Mouse (Mus musculus): ENCODE measurements around the gene S100a13. TPM values are rescaled to one million over a fixed set of nuclear protein-coding genes. Genes with fewer than 3 reads are reported as not detected.

The S100a13 gene
- polyA plus RNA-seq, 1 experiment = 96.7 TPM

DNA sequence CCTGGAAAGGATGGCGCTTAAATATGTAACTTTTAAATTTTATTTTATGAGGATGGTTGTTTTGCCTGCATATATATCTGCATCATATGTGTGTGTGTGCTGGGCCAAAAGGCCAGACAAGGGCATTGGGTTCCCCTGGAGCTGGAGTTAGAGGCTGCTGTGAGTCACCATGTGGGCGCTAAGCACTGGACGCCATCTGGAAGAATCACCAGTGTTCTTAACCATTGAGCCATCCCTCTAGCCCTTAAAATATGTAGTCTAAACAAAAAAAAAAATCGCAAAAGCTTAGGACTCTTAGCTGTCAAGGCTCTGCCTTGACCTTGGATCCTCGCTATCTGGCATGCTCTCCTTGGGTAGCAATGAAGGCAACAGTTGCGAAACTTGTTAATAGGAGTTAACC is 25.7 kb upstream of the S100a13 start:
- Histone ChIP-seq H3K79me2 (ENCODE audit: control insufficient read depth, insufficient read depth) (peaks cover 5% of the 10 kb centered on the region), H3K27me3 (ENCODE audit: control insufficient read depth, insufficient read depth, insufficient read length) (no peaks in the 10 kb centered on the region), H3ac (ENCODE audit: control insufficient read depth, insufficient read length, low read depth) (no peak overlapping the region), H3K4me3 (ENCODE audit: insufficient read depth, poor library complexity, severe bottlenecking) (no peak overlapping the region), H3K79me3 (ENCODE audit: low read depth) (peaks cover 5% of the 10 kb centered on the region), H3K36me3 (ENCODE audit: control insufficient read depth, insufficient read depth) (peaks cover 58% of the 10 kb centered on the region)
- TF ChIP-seq USF1 (IDR thresholded peaks at IDR 0.05; ENCODE audit: low read depth) (no peak), CTCF (IDR thresholded peaks at IDR 0.05; ENCODE audit: control insufficient read depth, insufficient read depth, insufficient read length) (no peak), MYOD1 (IDR thresholded peaks at IDR 0.05; ENCODE audit: control insufficient read depth, insufficient read length, low read depth) (no peak), FOSL1 (IDR thresholded peaks at IDR 0.05; ENCODE audit: insufficient read depth, low read length, poor library complexity, severe bottlenecking) (no peak), MAX (IDR thresholded peaks at IDR 0.05) (no peak), CEBPB (IDR thresholded peaks at IDR 0.05; ENCODE audit: low read depth) (peak; percentile 64), MYOG (IDR thresholded peaks at IDR 0.05; ENCODE audit: control insufficient read depth, extremely low read depth, insufficient read length) (no peak)

- Histone ChIP-seq H3K36me3 (ENCODE audit: control insufficient read depth, insufficient read depth) (peaks cover 53% of the 10 kb centered on the region), H3K79me2 (ENCODE audit: control insufficient read depth, insufficient read depth) (peaks cover 5% of the 10 kb centered on the region), H3K79me3 (ENCODE audit: low read depth) (peaks cover 5% of the 10 kb centered on the region), H3K4me3 (ENCODE audit: insufficient read depth, poor library complexity, severe bottlenecking) (peak within 1 kb of the TSS; percentile 46), H3K27me3 (ENCODE audit: control insufficient read depth, insufficient read depth, insufficient read length) (no peaks in the 10 kb centered on the region), H3ac (ENCODE audit: control insufficient read depth, insufficient read length, low read depth) (peak within 1 kb of the TSS; percentile 82)
- TF ChIP-seq USF1 (IDR thresholded peaks at IDR 0.05; ENCODE audit: low read depth) (no peak), CTCF (IDR thresholded peaks at IDR 0.05; ENCODE audit: control insufficient read depth, insufficient read depth, insufficient read length) (peak; percentile 95), MAX (IDR thresholded peaks at IDR 0.05) (no peak), FOSL1 (IDR thresholded peaks at IDR 0.05; ENCODE audit: insufficient read depth, low read length, poor library complexity, severe bottlenecking) (no peak), MYOG (IDR thresholded peaks at IDR 0.05; ENCODE audit: control insufficient read depth, extremely low read depth, insufficient read length) (no peak), CEBPB (IDR thresholded peaks at IDR 0.05; ENCODE audit: low read depth) (no peak), MYOD1 (IDR thresholded peaks at IDR 0.05; ENCODE audit: control insufficient read depth, insufficient read length, low read depth) (no peak)
These were observed 23.5 kb upstream of the S100a13 start, which contains the start of gene Snapin for GRCm38 (mm10) chr3:90490696-90491256. Gene Snapin (minus strand): TSS chr3:90491033.

GRCm38 (mm10) chr3:90491350-90491749 is 22.9 kb upstream of the S100a13 start:
- Histone ChIP-seq H3K36me3 (ENCODE audit: control insufficient read depth, insufficient read depth) (peaks cover 53% of the 10 kb centered on the region), H3K4me3 (ENCODE audit: insufficient read depth, poor library complexity, severe bottlenecking) (no peak overlapping the region), H3K27me3 (ENCODE audit: control insufficient read depth, insufficient read depth, insufficient read length) (no peaks in the 10 kb centered on the region), H3K79me2 (ENCODE audit: control insufficient read depth, insufficient read depth) (peaks cover 5% of the 10 kb centered on the region), H3ac (ENCODE audit: control insufficient read depth, insufficient read length, low read depth) (no peak overlapping the region), H3K79me3 (ENCODE audit: low read depth) (peaks cover 5% of the 10 kb centered on the region)
- peak; percentile 70 for TF ChIP-seq MAX (IDR thresholded peaks at IDR 0.05)
- TF ChIP-seq CEBPB (IDR thresholded peaks at IDR 0.05; ENCODE audit: low read depth) = no peak

DNA sequence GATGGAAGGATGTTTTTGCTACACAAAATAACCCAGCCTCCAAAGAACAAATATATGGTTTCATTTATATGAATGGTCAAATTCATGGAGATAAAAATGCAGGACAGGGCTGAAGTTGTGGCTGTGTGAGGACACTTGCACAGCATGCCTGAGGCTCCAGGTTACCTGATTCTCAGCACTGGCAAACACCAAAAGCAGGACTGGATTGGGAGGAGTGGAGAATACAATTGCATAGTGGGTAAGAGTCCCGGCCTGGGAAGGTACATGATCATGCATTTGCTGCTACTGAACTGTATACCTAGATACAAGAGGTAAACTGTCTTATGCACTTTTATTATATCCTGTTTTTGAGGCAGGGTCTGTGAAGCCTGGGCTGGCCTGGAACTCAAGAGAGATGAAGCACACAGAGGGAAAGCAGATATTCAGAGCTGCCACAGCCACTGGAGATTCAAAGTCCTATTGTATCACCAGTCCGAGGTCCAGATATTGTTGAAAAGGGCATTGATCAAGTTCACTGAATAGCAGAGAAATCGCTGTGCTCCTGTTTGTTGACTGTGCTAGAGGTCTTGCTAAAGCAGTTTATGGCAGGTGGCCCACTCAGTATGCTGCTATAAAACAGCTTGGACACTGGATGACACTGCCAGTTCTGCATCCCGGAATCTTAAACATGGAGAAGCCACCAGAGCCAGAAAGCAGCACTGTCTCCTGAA is 20.2 kb upstream of the S100a13 start:
- Histone ChIP-seq H3K36me3 (ENCODE audit: control insufficient read depth, insufficient read depth) (peaks cover 52% of the 10 kb centered on the region), H3K79me2 (ENCODE audit: control insufficient read depth, insufficient read depth) (peaks cover 5% of the 10 kb centered on the region), H3K27me3 (ENCODE audit: control insufficient read depth, insufficient read depth, insufficient read length) (no peaks in the 10 kb centered on the region), H3K79me3 (ENCODE audit: low read depth) (peaks cover 5% of the 10 kb centered on the region), H3K4me3 (ENCODE audit: insufficient read depth, poor library complexity, severe bottlenecking) (no peak overlapping the region), H3ac (ENCODE audit: control insufficient read depth, insufficient read length, low read depth) (no peak overlapping the region)
- TF ChIP-seq MYOG (IDR thresholded peaks at IDR 0.05; ENCODE audit: control insufficient read depth, extremely low read depth, insufficient read length) (no peak), USF1 (IDR thresholded peaks at IDR 0.05; ENCODE audit: low read depth) (no peak), CEBPB (IDR thresholded peaks at IDR 0.05; ENCODE audit: low read depth) (no peak), CTCF (IDR thresholded peaks at IDR 0.05; ENCODE audit: control insufficient read depth, insufficient read depth, insufficient read length) (no peak), FOSL1 (IDR thresholded peaks at IDR 0.05; ENCODE audit: insufficient read depth, low read length, poor library complexity, severe bottlenecking) (no peak), MYOD1 (IDR thresholded peaks at IDR 0.05; ENCODE audit: control insufficient read depth, insufficient read length, low read depth) (no peak), MAX (IDR thresholded peaks at IDR 0.05) (no peak)

- Histone ChIP-seq H3ac (ENCODE audit: control insufficient read depth, insufficient read length, low read depth) (no peak overlapping the region), H3K27me3 (ENCODE audit: control insufficient read depth, insufficient read depth, insufficient read length) (no peaks in the 10 kb centered on the region), H3K79me3 (ENCODE audit: low read depth) (peaks cover 4% of the 10 kb centered on the region), H3K79me2 (ENCODE audit: control insufficient read depth, insufficient read depth) (no peaks in the 10 kb centered on the region), H3K4me3 (ENCODE audit: insufficient read depth, poor library complexity, severe bottlenecking) (no peak overlapping the region), H3K36me3 (ENCODE audit: control insufficient read depth, insufficient read depth) (peaks cover 67% of the 10 kb centered on the region)
- TF ChIP-seq MYOD1 (IDR thresholded peaks at IDR 0.05; ENCODE audit: control insufficient read depth, insufficient read length, low read depth) = no peak
- no peak for TF ChIP-seq FOSL1 (IDR thresholded peaks at IDR 0.05; ENCODE audit: insufficient read depth, low read length, poor library complexity, severe bottlenecking)
- TF ChIP-seq MAX (IDR thresholded peaks at IDR 0.05) = no peak
- no peak for TF ChIP-seq CTCF (IDR thresholded peaks at IDR 0.05; ENCODE audit: control insufficient read depth, insufficient read depth, insufficient read length)
- TF ChIP-seq MYOG (IDR thresholded peaks at IDR 0.05; ENCODE audit: control insufficient read depth, extremely low read depth, insufficient read length) = no peak
- no peak for TF ChIP-seq CEBPB (IDR thresholded peaks at IDR 0.05; ENCODE audit: low read depth)
- TF ChIP-seq USF1 (IDR thresholded peaks at IDR 0.05; ENCODE audit: low read depth) = no peak
These were observed 18.2 kb upstream of the S100a13 start for GRCm38 (mm10) chr3:90495850-90496525.

Data from C2C12 (cell line).